Mouse (Mus musculus) effector memory CD4-positive, alpha-beta T cell, adult 5 months (primary cell): ENCODE data around the gene Gm17334. TPM values are rescaled to one million over a fixed set of nuclear protein-coding genes. Genes with fewer than 3 reads are reported as not detected.

ENCODE experiments used
- polyA plus RNA-seq: library from polyadenylated mRNA; unstranded; fragments of 100-300 nt; shearing (Covaris generic); gene quantifications from one replicate; pipeline ENCODE4 v1.2.1, GENCODE M21; 2017

Gm17334 gene
- 1.8 TPM for polyA plus RNA-seq

GRCm38 (mm10) chr11:53773087-53773486 is at the start of gene Gm17334:
Gm17334 (minus strand) TSS chr11:53773187.

DNA sequence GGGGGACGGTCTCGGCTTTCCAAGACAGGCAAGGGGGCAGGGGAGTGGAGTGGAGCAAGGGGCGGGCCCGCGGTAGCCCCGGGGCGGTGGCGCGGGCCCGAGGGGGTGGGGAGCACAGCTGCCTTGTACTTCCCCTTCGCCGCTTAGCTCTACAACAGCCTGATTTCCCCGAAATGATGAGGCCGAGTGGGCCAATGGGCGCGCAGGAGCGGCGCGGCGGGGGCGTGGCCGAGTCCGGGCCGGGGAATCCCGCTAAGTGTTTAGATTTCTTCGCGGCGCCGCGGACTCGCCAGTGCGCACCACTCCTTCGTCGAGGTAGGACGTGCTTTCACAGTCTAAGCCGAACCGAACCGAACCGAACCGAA is 3.2 kb downstream of the Gm17334 start, which contains the start of gene Irf1:
Irf1 (plus strand) TSS at position 255 of the 365 bp plus-strand sequence.

Other genes starting within 250 kb of the Gm17334 start
- gene Kif3a, start 205.8 kb downstream of the Gm17334 start, polyA plus RNA-seq = 7.1 TPM
- gene Il4, start 154.5 kb downstream of the Gm17334 start, polyA plus RNA-seq = 5.4 TPM
- gene Il13, start 138.5 kb downstream of the Gm17334 start, polyA plus RNA-seq = not detected
- gene Rad50, start 65.9 kb downstream of the Gm17334 start, polyA plus RNA-seq = 26.1 TPM
- not detected for gene Il5, start 52.4 kb downstream of the Gm17334 start, polyA plus RNA-seq
- gene Irf1, start 3.2 kb downstream of the Gm17334 start, polyA plus RNA-seq = 289 TPM
- 15.8 TPM for gene Gm12216, start 86.1 kb upstream of the Gm17334 start, polyA plus RNA-seq
- gene Slc22a5, start 118.5 kb upstream of the Gm17334 start, polyA plus RNA-seq = 18.0 TPM
- 0.66 TPM for gene Slc22a21, start 207.1 kb upstream of the Gm17334 start, polyA plus RNA-seq